Comparison of ENCODE assay signal across 8 mouse cellular contexts in genomic region chr1:88205294-88205922, GRCm38 (mm10). TPM values are rescaled to one million over a fixed set of nuclear protein-coding genes. Genes with fewer than 3 reads are reported as not detected.
DNase-seq lines count a peak whose midpoint lies in the region; ATAC-seq lines count a peak whose summit lies in the region.

Gene Dnajb3, minus strand, starts transcription at chr1:88205782.

- peak within 1 kb of the TSS; percentile 52 for H3K4me3 ChIP-seq in embryonic facial prominence, embryonic 13.5 days
- H3K4me3 ChIP-seq in heart, embryonic 14.5 days (ENCODE audit: control insufficient read depth in 1 of 2, insufficient read depth in 1 of 2, low read depth in 1 of 2, low read length in 2 of 2) = peak within 1 kb of the TSS; percentile 49 to 66
- peak within 1 kb of the TSS; percentile 66 for H3K4me3 ChIP-seq in liver, embryonic 12.5 days

- peak within 1 kb of the TSS; percentile 77 for H3K9ac ChIP-seq in embryonic facial prominence, embryonic 13.5 days
- peak within 1 kb of the TSS; percentile 76 for H3K9ac ChIP-seq in heart, embryonic 14.5 days (ENCODE audit: low read length)
- H3K9ac ChIP-seq in liver, embryonic 12.5 days = peak within 1 kb of the TSS; percentile 82

- 7% methylated on average over 62 of the region's 62 CpGs for WGBS in embryonic facial prominence, embryonic 13.5 days
- WGBS in heart, embryonic 14.5 days = 5% methylated on average over 62 of the region's 62 CpGs
- WGBS in liver, embryonic 12.5 days (ENCODE audit: insufficient replicate concordance) = 5% methylated on average over 62 of the region's 62 CpGs

- peak; percentile 71 for DNase-seq in urinary bladder, postnatal 14 days (ENCODE audit: low spot score)
- DNase-seq in urinary bladder, adult 18-20 months (ENCODE audit: low spot score in 2 of 2) = no peak
- DNase-seq in kidney, postnatal 10 days = peak; percentile 88
- DNase-seq in natural killer cell, adult 2 months (ENCODE audit: low spot score in 2 of 2) = peak; percentile 54 to 63
- DNase-seq in telencephalon, adult 2 months (ENCODE audit: low read depth, low spot score) = peak; percentile 55

- peak within 1 kb of the TSS; percentile 83 for H3K4me2 ChIP-seq in embryonic facial prominence, embryonic 13.5 days
- H3K4me2 ChIP-seq in heart, embryonic 14.5 days (ENCODE audit: low read length) = peak within 1 kb of the TSS; percentile 84
- H3K4me2 ChIP-seq in liver, embryonic 12.5 days = peak within 1 kb of the TSS; percentile 87

- H3K27me3 ChIP-seq in embryonic facial prominence, embryonic 13.5 days = no peaks in the 10 kb centered on the region
- no peaks in the 10 kb centered on the region for H3K27me3 ChIP-seq in heart, embryonic 14.5 days (ENCODE audit: control insufficient read depth, insufficient read depth, low read length)
- 0 out of 2 replicates have a peak, but pooled peaks cover 2% of the 10 kb centered on the region for H3K27me3 ChIP-seq in liver, embryonic 12.5 days (replicated peaks)

- 0 out of 2 replicates have a peak, but pooled peaks cover 8% of the 10 kb centered on the region for H3K4me1 ChIP-seq in embryonic facial prominence, embryonic 13.5 days
- H3K4me1 ChIP-seq in heart, embryonic 14.5 days (ENCODE audit: control insufficient read depth in 2 of 2, insufficient read depth in 2 of 2, low read length in 2 of 2) = peaks cover 3% of the 10 kb centered on the region in 2 experiments; a peak in 2 of 4 replicates
- peaks cover 42% of the 10 kb centered on the region for H3K4me1 ChIP-seq in liver, embryonic 12.5 days

- H3K9me3 ChIP-seq in embryonic facial prominence, embryonic 13.5 days = peaks cover 10% of the 10 kb centered on the region
- H3K9me3 ChIP-seq in heart, embryonic 14.5 days (ENCODE audit: control insufficient read depth, low read length) = no peaks in the 10 kb centered on the region
- H3K9me3 ChIP-seq in liver, embryonic 12.5 days (replicated peaks) = no peaks in the 10 kb centered on the region

- peak; percentile 94 for ATAC-seq in embryonic facial prominence, embryonic 13.5 days (ENCODE audit: insufficient number of reproducible peaks, insufficient read depth, low FRiP score, low TSS enrichment, low read depth)
- peak; percentile 90 for ATAC-seq in heart, embryonic 14.5 days (ENCODE audit: insufficient number of reproducible peaks, insufficient read depth, low FRiP score, low read depth)
- ATAC-seq in liver, embryonic 12.5 days = peak; percentile 89

- no peaks in the 10 kb centered on the region for H3K36me3 ChIP-seq in embryonic facial prominence, embryonic 13.5 days
- no peaks in the 10 kb centered on the region for H3K36me3 ChIP-seq in heart, embryonic 14.5 days (ENCODE audit: control insufficient read depth, insufficient read depth, low read length)
- H3K36me3 ChIP-seq in liver, embryonic 12.5 days = no peaks in the 10 kb centered on the region

- no peak within 1 kb of the TSS for H3K27ac ChIP-seq in embryonic facial prominence, embryonic 13.5 days
- H3K27ac ChIP-seq in heart, embryonic 14.5 days (replicated peaks in 1 of 2; ENCODE audit: control insufficient read depth in 1 of 2, insufficient read depth in 1 of 2, low read depth in 2 of 2, low read length in 2 of 2) = no peak within 1 kb of the TSS
- peak within 1 kb of the TSS; percentile 94 for H3K27ac ChIP-seq in liver, embryonic 12.5 days

RNA-seq across cellular contexts. Expression of gene Dnajb3, which starts in this region (rescaled TPM):
- 11.6 and 13.2 TPM in 2 replicates for polyA plus RNA-seq in embryonic facial prominence, embryonic 13.5 days (2015; fragmentation: Nextera tagmentation; extraction: Ambion mirVana)
- 3.9 and 4.1 TPM in 2 replicates for polyA plus RNA-seq in heart, embryonic 14.5 days (2014; fragmentation: Nextera tagmentation; extraction: Ambion mirVana)
- 11.9 and 13.8 TPM in 2 replicates for polyA plus RNA-seq in liver, embryonic 12.5 days (2016; fragmentation: Nextera tagmentation; extraction: Ambion mirVana)

Comparison
In these comparisons a context has a peak if more than half of its experiments do, and no peak if none do; other contexts are left out.
1. DNase-seq: peak in urinary bladder, postnatal 14 days (single experiment), kidney, postnatal 10 days (single experiment), natural killer cell, adult 2 months (2 of 2) and telencephalon, adult 2 months (single experiment); none in urinary bladder, adult 18-20 months (0 of 2).
2. Peak in every context shown above with its lines, with median percentiles within 50 percentile points of each other: ATAC-seq, H3K4me2 ChIP-seq, H3K4me3 ChIP-seq and H3K9ac ChIP-seq.